Mouse (Mus musculus) T-helper 2 cell (primary cell): ENCODE measurements around the gene Etl4.

Experiments
- in situ Hi-C: fragments of 300-600 bp; cut with MboI, MseI; formaldehyde crosslinking; loops from one replicate; pipeline ENCODE4 v1.15.1; 2025; ENCODE audit warnings: high pct_unique_total_duplicates

Etl4 gene

GRCm38 (mm10) chr2:20520099-20520475 lies 610.5 kb downstream of the Etl4 start:
- in situ Hi-C loops: loop anchor here (5.0 kb wide), 1 partner anchor 253 kb away; no protein-coding TSS in a partner anchor

GRCm38 (mm10) chr2:20520636-20521595 lies 611.3 kb downstream of the Etl4 start:
- in situ Hi-C loops: loop anchor here (5.0 kb wide), 1 partner anchor 254 kb away; no protein-coding TSS in a partner anchor

- in situ Hi-C loops: loop anchor here (5.0 kb wide), 1 partner anchor 254 kb away; no protein-coding TSS in a partner anchor
These were observed 612.2 kb downstream of the Etl4 start for GRCm38 (mm10) chr2:20521686-20522285.

GRCm38 (mm10) chr2:20523636-20524035 lies 614.1 kb downstream of the Etl4 start:
- in situ Hi-C loops: loop anchor here (5.0 kb wide), 1 partner anchor 256 kb away; no protein-coding TSS in a partner anchor

DNA sequence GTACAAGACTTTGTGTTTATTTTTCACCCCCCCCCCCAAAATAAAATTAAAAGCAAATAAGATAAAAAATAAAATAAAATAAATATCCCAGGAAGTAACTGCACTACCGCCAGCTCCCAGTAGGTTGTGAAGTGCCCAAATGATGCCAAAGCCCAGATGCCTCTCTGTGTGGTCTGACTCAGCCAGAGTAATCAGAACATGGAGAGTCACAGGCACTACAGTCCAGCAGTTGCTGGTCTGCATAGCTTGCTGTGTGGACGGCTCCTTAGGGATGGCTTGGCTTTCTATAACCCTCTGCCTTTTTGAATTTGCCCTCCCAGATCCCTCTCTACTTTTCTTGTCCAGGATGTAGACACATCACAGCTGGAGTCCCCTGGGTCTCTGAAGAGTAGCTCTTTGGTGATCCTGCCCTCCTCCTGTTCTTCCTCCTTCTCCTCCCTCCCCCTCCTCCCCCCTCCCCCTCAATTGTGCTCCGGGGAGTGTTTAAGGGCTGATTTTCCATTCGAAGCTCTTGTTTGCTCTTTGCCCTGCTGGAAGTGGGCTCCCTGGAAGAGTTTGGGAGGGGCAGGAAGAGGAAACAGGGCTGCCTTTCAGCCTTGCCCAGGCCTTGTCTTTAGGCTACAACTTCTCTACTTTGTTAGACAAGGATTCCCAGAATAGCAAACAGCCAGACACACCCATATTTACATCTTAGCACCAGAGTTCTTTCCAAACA lies 616.5 kb downstream of the Etl4 start:
- in situ Hi-C loops: no loop called here

DNA sequence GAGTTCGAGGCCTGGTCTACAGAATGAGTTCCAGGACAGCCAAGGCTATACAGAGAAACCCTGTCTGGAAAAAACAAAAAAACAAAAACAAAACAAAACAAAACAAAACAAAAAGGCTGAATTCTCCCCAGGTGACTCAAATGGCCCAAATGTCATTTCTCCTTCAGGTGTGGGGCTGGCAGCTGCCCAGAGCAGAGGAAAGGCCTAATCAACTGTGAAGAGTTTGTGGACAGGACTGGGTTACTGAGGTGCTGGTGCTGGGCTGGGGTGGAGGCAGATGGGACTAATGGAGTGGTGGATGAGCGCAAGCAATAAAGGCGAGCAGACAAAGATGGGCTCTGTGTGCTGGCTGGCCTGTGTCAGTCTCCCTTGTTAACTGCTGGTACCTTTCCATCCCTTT lies 617.3 kb downstream of the Etl4 start:
- in situ Hi-C loops: no loop called here

DNA sequence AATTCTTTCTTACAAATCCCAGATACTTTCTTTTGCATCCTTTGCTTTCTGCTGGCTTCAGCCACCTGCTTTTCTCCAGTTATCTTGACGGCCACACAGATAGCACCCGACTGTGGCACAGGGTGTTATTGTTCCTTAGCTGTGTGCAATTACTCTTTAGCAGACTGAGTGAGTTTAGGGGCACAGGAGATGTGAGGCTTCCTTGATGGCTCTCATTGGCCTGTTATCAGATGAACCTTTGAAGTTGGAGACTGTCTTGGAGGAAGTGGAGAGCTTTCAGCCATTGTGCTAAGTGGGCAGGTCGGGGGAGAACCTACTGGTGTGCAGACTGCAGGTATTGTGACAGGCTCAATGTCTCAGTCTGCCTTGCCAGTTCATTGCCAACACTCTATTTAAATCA lies 623.0 kb downstream of the Etl4 start:
- in situ Hi-C loops: no loop called here

DNA sequence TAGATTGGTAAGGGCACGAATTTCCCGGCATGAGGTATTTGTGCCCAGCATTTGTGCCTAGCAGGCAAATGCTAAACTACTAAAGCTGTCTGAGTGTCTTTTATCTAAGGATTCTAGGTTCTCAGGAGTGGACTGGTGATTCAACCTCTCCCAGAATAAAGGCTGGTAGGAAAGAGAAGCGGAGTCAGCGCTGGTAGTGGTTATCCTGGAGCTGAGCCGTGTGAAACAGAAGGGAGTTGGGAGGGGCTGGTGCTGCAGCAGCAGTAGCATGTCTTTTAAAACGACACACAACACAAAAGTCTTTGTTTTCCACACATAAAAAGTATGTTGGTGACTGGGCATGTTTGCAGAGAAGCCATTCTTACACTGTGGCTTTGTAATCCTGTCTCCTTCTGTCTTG lies 628.2 kb downstream of the Etl4 start:
- in situ Hi-C loops: no loop called here

GRCm38 (mm10) chr2:20538871-20539270 lies 629.3 kb downstream of the Etl4 start:
- in situ Hi-C loops: no loop called here

GRCm38 (mm10) chr2:20541261-20541660 lies 631.7 kb downstream of the Etl4 start:
- in situ Hi-C loops: no loop called here

GRCm38 (mm10) chr2:20542286-20542685 lies 632.7 kb downstream of the Etl4 start:
- in situ Hi-C loops: no loop called here

DNA sequence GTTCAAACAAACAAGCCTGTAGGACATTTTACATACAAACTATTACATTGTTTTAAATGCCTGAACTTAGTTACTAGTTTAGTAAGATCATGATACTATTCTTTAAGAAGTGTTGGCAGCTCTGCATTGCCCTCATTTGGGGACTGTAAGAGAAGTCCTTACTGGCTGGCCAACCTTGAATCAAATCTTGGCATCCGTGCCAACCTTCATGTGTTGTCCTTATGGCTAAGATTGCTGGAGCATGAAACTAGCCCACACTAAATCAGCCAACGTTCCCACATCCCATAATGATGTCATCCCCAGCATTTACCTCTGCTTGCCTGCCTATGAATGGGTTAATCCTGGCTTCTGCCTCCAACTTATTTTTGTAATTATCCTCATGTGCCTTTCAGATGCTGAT lies 636.0 kb downstream of the Etl4 start:
- in situ Hi-C loops: no loop called here

GRCm38 (mm10) chr2:20546496-20547348 lies 637.1 kb downstream of the Etl4 start:
- in situ Hi-C loops: no loop called here

DNA sequence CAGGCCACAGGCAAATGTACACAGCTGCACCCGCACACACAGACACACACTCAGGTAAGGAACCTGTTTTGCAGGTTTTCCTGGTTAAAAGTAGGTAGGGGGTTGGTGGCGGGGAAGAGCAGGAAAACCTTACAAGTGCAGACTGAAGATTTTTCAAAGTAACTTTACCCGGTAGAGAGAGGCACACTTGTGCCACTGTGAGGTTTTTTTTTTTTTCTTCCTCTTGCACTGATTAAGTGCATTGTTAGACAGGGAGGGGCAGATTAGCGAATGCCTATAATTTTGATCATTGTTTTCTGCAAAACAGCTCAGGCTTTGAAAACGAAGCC lies 637.7 kb downstream of the Etl4 start:
- in situ Hi-C loops: no loop called here

GRCm38 (mm10) chr2:20547686-20548624 lies 638.4 kb downstream of the Etl4 start:
- in situ Hi-C loops: no loop called here

- in situ Hi-C loops: no loop called here
These were observed 639.5 kb downstream of the Etl4 start for GRCm38 (mm10) chr2:20549065-20549464.

DNA sequence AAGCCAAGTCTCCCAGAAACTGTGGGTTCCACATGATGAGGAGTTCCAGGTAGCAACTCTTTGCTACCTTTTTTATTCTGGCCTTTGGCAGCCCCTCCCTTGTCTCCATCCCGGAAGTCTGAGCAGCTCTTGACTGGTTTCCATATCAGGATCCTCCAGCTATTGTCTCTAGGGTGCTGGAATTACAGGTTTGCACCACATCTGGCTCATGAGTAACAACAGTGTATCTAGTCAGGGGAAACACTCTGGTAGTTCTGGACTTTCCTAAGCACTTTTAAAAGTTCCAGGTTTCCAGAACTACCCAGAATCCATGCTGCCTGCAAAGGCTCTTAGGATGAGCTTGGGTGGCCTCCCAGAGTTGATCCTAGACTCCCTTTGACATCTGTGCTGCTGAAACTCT lies 640.4 kb downstream of the Etl4 start:
- in situ Hi-C loops: loop anchor here (10.0 kb wide), 1 partner anchor 255 kb away; no protein-coding TSS in a partner anchor

DNA sequence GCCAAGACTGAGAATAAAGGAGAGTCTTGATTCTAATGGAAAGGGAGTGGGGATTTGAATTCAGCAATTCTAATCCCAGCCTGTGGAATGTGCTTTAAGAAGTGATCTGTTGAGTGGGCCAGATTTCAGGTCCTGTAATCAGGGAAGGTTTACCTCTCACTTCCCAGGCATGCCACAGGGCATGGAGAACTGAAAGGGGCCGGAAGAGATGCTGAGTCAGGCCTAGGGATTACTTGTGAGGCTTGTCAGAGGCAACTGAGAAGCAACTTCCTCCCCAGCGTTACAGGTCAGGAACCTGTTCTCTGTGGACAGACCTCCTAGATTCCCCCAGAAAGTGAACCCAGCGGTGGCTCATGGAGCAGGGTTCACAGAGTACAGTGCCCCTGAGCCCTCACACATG lies 646.1 kb downstream of the Etl4 start:
- in situ Hi-C loops: loop anchor here (10.0 kb wide), 1 partner anchor 261 kb away; no protein-coding TSS in a partner anchor

- in situ Hi-C loops: loop anchor here (10.0 kb wide), 1 partner anchor 264 kb away; no protein-coding TSS in a partner anchor
These were observed 649.5 kb downstream of the Etl4 start for GRCm38 (mm10) chr2:20559083-20559482.

DNA sequence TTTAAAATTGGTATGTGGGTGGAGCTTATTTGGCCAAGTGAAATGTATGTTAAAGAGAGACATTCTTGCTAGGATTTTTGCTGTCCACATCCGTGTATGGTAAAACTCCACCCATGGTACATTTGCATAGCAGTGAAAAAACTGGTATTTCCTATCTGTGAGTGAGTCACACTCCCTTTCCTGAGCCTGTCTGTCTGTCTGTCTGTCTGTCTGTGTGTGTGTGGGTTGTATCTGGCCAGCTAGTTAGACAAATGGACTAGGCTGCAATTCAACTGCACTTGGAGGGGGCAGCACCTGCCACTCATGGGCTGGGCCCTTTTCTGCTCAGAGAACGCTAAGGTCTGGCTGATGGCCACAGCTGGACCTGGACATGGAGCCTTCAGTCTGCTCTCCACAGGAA lies 650.1 kb downstream of the Etl4 start:
- in situ Hi-C loops: loop anchor here (10.0 kb wide), 1 partner anchor 265 kb away; no protein-coding TSS in a partner anchor
